Comparison of ENCODE assay signal across 17 mouse cellular contexts in the genomic region with DNA sequence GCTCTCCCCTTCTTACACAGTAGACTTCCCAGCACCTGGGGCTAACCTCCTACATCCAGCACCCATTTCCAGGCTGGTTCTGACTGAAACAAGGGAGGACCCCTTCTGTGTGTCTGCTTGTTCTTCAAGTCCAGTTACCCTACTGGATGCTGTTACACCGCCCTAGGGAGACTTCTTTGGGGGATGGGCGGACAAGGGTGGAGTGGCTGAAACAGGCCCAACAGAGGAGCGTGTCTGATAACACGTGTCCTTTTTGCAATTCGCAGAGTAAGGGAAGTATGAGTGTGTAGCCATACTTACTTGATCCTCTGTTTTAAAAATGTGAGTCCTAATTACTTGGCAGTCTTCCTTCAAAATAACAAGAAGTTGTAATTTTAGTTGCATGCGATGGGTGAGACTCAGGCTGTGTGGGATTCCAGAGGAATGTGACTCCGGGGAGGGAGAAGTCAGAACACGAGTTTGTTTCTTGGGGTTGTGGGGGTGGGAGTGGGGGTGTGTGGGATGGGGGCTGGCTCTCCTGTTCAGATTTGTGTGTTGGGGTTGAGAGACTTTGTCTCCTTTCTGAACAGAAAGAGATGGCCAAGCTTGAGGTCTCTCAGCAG.
DNase-seq lines count a peak whose midpoint lies in the region; ATAC-seq lines count a peak whose summit lies in the region.
"Had no signal": no experiment of that assay in that cellular context is flagged by ENCODE, and none has a peak within 500 bp of the region (broad histone marks: within the 10 kb centered on the region; RNA-seq: fewer than 3 reads in every experiment).

No protein-coding gene starts in this region.

- no peak overlapping the region for H3K4me3 ChIP-seq in forebrain, embryonic 10.5 days
- H3K4me3 ChIP-seq in forebrain, embryonic 15.5 days, result no peak overlapping the region
- H3K4me3 ChIP-seq in stomach, embryonic 16.5 days (replicated peaks; ENCODE audit: low read length), result no peak overlapping the region
- H3K4me3 ChIP-seq in midbrain, embryonic 13.5 days (replicated peaks), result no peak overlapping the region
- H3K4me3 ChIP-seq: heart, adult 2 months had no signal

- H3K4me2 ChIP-seq in forebrain, embryonic 15.5 days (replicated peaks), result no peak overlapping the region
- no peak overlapping the region for H3K4me2 ChIP-seq in stomach, embryonic 16.5 days (ENCODE audit: low read depth, low read length)
- no peak overlapping the region for H3K4me2 ChIP-seq in midbrain, embryonic 13.5 days (replicated peaks)

- H3K4me1 ChIP-seq in forebrain, embryonic 10.5 days, result peaks cover 46% of the 10 kb centered on the region
- H3K4me1 ChIP-seq in forebrain, embryonic 15.5 days, result peaks cover 7% of the 10 kb centered on the region
- peaks cover 15% of the 10 kb centered on the region for H3K4me1 ChIP-seq in stomach, embryonic 16.5 days (ENCODE audit: control insufficient read depth, insufficient read depth, low read length)
- H3K4me1 ChIP-seq in midbrain, embryonic 13.5 days (replicated peaks), result peaks cover 15% of the 10 kb centered on the region

- peaks cover 13% of the 10 kb centered on the region for H3K36me3 ChIP-seq in forebrain, embryonic 10.5 days (replicated peaks)
- no peaks in the 10 kb centered on the region for H3K36me3 ChIP-seq in forebrain, embryonic 15.5 days
- H3K36me3 ChIP-seq in stomach, embryonic 16.5 days (ENCODE audit: control insufficient read depth, insufficient read depth, low read length), result no peaks in the 10 kb centered on the region
- no peaks in the 10 kb centered on the region for H3K36me3 ChIP-seq in midbrain, embryonic 13.5 days

- ATAC-seq in forebrain, embryonic 15.5 days (replicated peaks), result no peak
- peak; percentile 31; the same call in 1 of the 2 replicates for ATAC-seq in stomach, embryonic 16.5 days (ENCODE audit: insufficient read depth, low FRiP score)
- ATAC-seq in midbrain, embryonic 13.5 days, result no peak
- ATAC-seq: hindbrain, postnatal 0 days; midbrain, embryonic 16.5 days had no signal

- H3K9me3 ChIP-seq in forebrain, embryonic 10.5 days, result no peaks in the 10 kb centered on the region
- H3K9me3 ChIP-seq in forebrain, embryonic 15.5 days, result no peaks in the 10 kb centered on the region
- no peaks in the 10 kb centered on the region for H3K9me3 ChIP-seq in stomach, embryonic 16.5 days (replicated peaks; ENCODE audit: control insufficient read depth, low read length)
- no peaks in the 10 kb centered on the region for H3K9me3 ChIP-seq in midbrain, embryonic 13.5 days

- WGBS in forebrain, embryonic 10.5 days, result 91% methylated on average over 8 of the region's 8 CpGs
- 91% methylated on average over 8 of the region's 8 CpGs for WGBS in forebrain, embryonic 15.5 days
- WGBS in stomach, embryonic 16.5 days, result 62% methylated on average over 8 of the region's 8 CpGs
- 96% methylated on average over 8 of the region's 8 CpGs for WGBS in midbrain, embryonic 13.5 days

- no peak for DNase-seq in forebrain, embryonic 10.5 days (ENCODE audit: extremely low spot score, low spot score)
- DNase-seq in kidney, postnatal 10 days, result peak; percentile 41
- DNase-seq in kidney, adult 18-20 months, result no peak
- DNase-seq in urinary bladder, postnatal 14 days (ENCODE audit: low spot score), result peak; percentile 27
- no peak for DNase-seq in urinary bladder, postnatal 10 days (ENCODE audit: low spot score)
- DNase-seq: adrenal gland, postnatal 25 days; cerebellum, postnatal 10 days; embryo, embryonic 11 days; heart, adult 2 months; kidney, adult 8-10 months; spleen, adult 18-20 months had no signal

- no peak overlapping the region for H3K9ac ChIP-seq in forebrain, embryonic 15.5 days (replicated peaks)
- H3K9ac ChIP-seq in stomach, embryonic 16.5 days (ENCODE audit: low read length), result no peak overlapping the region
- H3K9ac ChIP-seq in midbrain, embryonic 13.5 days (replicated peaks), result no peak overlapping the region

- no peaks in the 10 kb centered on the region for H3K27me3 ChIP-seq in forebrain, embryonic 10.5 days (ENCODE audit: poor library complexity, severe bottlenecking)
- H3K27me3 ChIP-seq in forebrain, embryonic 15.5 days, result no peaks in the 10 kb centered on the region
- no peaks in the 10 kb centered on the region for H3K27me3 ChIP-seq in stomach, embryonic 16.5 days (ENCODE audit: control insufficient read depth, insufficient read depth, low read length)
- no peaks in the 10 kb centered on the region for H3K27me3 ChIP-seq in midbrain, embryonic 13.5 days
- H3K27me3 ChIP-seq: CH12.LX had no signal

- H3K27ac ChIP-seq in forebrain, embryonic 10.5 days, result 0 out of 2 replicates have a peak overlapping the region, but pooled peaks have one; percentile 16
- no peak overlapping the region for H3K27ac ChIP-seq in forebrain, embryonic 15.5 days (replicated peaks)
- H3K27ac ChIP-seq in stomach, embryonic 16.5 days (ENCODE audit: low read length), result no peak overlapping the region
- H3K27ac ChIP-seq in midbrain, embryonic 13.5 days, result no peak overlapping the region
- H3K27ac ChIP-seq: heart, adult 2 months; hindbrain, postnatal 0 days had no signal

Comparison
In these comparisons a context has a peak if more than half of its experiments do, and no peak if none do; other contexts are left out.
1. DNase-seq: peak in kidney, postnatal 10 days (single experiment) and urinary bladder, postnatal 14 days (single experiment); none in forebrain, embryonic 10.5 days (single experiment), kidney, adult 18-20 months (single experiment) and urinary bladder, postnatal 10 days (single experiment).